Mouse (Mus musculus) thymus, adult 2 months (tissue): ENCODE data around the gene Pde4d. TPM values are rescaled to one million over a fixed set of nuclear protein-coding genes. Genes with fewer than 3 reads are reported as not detected.

Source experiments
- DNase-seq: peaks from one replicate; pipeline ENCODE4 v3.0.0; 2021
- H3K27ac ChIP-seq: fragments of 200-500 bp; 2 replicates; pipeline ENCODE4 v1.5.1; 2012; ENCODE audit warnings: low read length, control low read depth; ENCODE audit not compliant: control insufficient read depth, insufficient read depth
- H3K27me3 ChIP-seq: fragments of 200-500 bp; 2 replicates; pipeline ENCODE4 v1.6.1; 2012; ENCODE audit warnings: mild to moderate bottlenecking, low read length, moderate library complexity, mixed read lengths; ENCODE audit not compliant: control insufficient read depth, insufficient read depth
- H3K36me3 ChIP-seq: fragments of 200-500 bp; 2 replicates; pipeline ENCODE4 v1.6.1; 2012; ENCODE audit warnings: mild to moderate bottlenecking, low read length, moderate library complexity; ENCODE audit not compliant: control insufficient read depth, insufficient read depth
- H3K4me1 ChIP-seq: fragments of 200-500 bp; replicated peaks from 2 replicates; pipeline ENCODE4 v1.6.1; 2012; ENCODE audit warnings: low read length; ENCODE audit not compliant: control insufficient read depth, insufficient read depth
- H3K4me3 ChIP-seq: fragments of 200-500 bp; 2 replicates; pipeline ENCODE4 v1.5.1; 2012; ENCODE audit warnings: mild to moderate bottlenecking, low read length, control low read depth, moderate library complexity; ENCODE audit not compliant: control insufficient read depth, insufficient read depth
- CTCF ChIP-seq: fragments of 200-500 bp; IDR thresholded peaks from 2 replicates; pipeline ENCODE4 v1.5.1; 2012; ENCODE audit warnings: mild to moderate bottlenecking, control low read depth, low read length, moderate library complexity, borderline replicate concordance; ENCODE audit not compliant: control insufficient read depth, poor library complexity, insufficient read depth; ENCODE audit errors: extremely low read depth
- POLR2A ChIP-seq: fragments of 200-500 bp; IDR thresholded peaks from 2 replicates; pipeline ENCODE4 v1.6.1; 2012; ENCODE audit warnings: mild to moderate bottlenecking, low read length, control low read depth, moderate library complexity; ENCODE audit not compliant: control insufficient read depth, poor library complexity, insufficient read depth; ENCODE audit errors: extremely low read depth
- WGBS: fragments of 180-500 bp; shearing (Covaris S2); methylation state at CpG from one replicate; pipeline ENCODE4 v1.1.7; 2018; 5-methylcytosine and 5-hydroxymethylcytosine counted together
- polyA plus RNA-seq: library from polyadenylated mRNA; depleted of rRNA; stranded (reverse); fragments of >200 nt; gene quantifications from 2 replicates; pipeline ENCODE4 v1.2.3, GENCODE M21; 2012; rRNA removed

Pde4d gene
- 35.2 and 45.6 TPM in 2 replicates for polyA plus RNA-seq

GRCm38 (mm10) chr13:108449116-108450097 is at the start of gene Pde4d:
TSS of gene Pde4d (plus strand) at chr13:108449948.
- H3K4me1 ChIP-seq, result no peaks in the 10 kb centered on the region
- H3K27me3 ChIP-seq, result no peaks in the 10 kb centered on the region
- DNase-seq, result no peak
- H3K27ac ChIP-seq, result no peak within 1 kb of the TSS
- no peak within 1 kb of the TSS for H3K4me3 ChIP-seq
- H3K36me3 ChIP-seq, result no peaks in the 10 kb centered on the region
- no peak for TF ChIP-seq POLR2A
- no peak for TF ChIP-seq CTCF
- WGBS, result 61% methylated on average over 10 of the region's 10 CpGs

- Histone ChIP-seq H3K4me1 (no peaks in the 10 kb centered on the region), H3K36me3 (no peaks in the 10 kb centered on the region), H3K27ac (no peak overlapping the region), H3K27me3 (no peaks in the 10 kb centered on the region), H3K4me3 (no peak overlapping the region)
- no peak for DNase-seq
- WGBS, result 91% methylated on average over 5 of the region's 5 CpGs
- no peak for TF ChIP-seq POLR2A
- TF ChIP-seq CTCF, result no peak
Measured at GRCm38 (mm10) chr13:108403197-108403596, 46.6 kb upstream of the Pde4d start.

GRCm38 (mm10) chr13:108404372-108404771 is 45.4 kb upstream of the Pde4d start:
- DNase-seq, result no peak
- Histone ChIP-seq H3K4me3 (no peak overlapping the region), H3K36me3 (no peaks in the 10 kb centered on the region), H3K27me3 (no peaks in the 10 kb centered on the region), H3K4me1 (no peaks in the 10 kb centered on the region), H3K27ac (no peak overlapping the region)
- 44% methylated on average over 4 of the region's 4 CpGs for WGBS
- TF ChIP-seq POLR2A (no peak), CTCF (no peak)

- DNase-seq, result no peak
- Histone ChIP-seq H3K36me3 (no peaks in the 10 kb centered on the region), H3K27me3 (no peaks in the 10 kb centered on the region), H3K4me3 (no peak overlapping the region), H3K27ac (no peak overlapping the region), H3K4me1 (no peaks in the 10 kb centered on the region)
- 92% methylated on average over 2 of the region's 2 CpGs for WGBS
- TF ChIP-seq CTCF (no peak), POLR2A (no peak)
Measured at GRCm38 (mm10) chr13:108415464-108415863, 34.3 kb upstream of the Pde4d start.

- TF ChIP-seq CTCF (no peak), POLR2A (no peak)
- H3K27me3 ChIP-seq, result no peaks in the 10 kb centered on the region
- H3K4me3 ChIP-seq, result no peak overlapping the region
- H3K4me1 ChIP-seq, result no peaks in the 10 kb centered on the region
- H3K27ac ChIP-seq, result no peak overlapping the region
- DNase-seq, result no peak
- no peaks in the 10 kb centered on the region for H3K36me3 ChIP-seq
- 91% methylated on average over 1 of the region's 1 CpGs for WGBS
Measured at GRCm38 (mm10) chr13:108418741-108419507, 30.8 kb upstream of the Pde4d start.

GRCm38 (mm10) chr13:108426322-108426721 is 23.4 kb upstream of the Pde4d start:
- no peaks in the 10 kb centered on the region; the same call in 1 of the 2 replicates for H3K4me1 ChIP-seq
- no peak for DNase-seq
- TF ChIP-seq POLR2A (no peak), CTCF (no peak)
- no peaks in the 10 kb centered on the region for H3K36me3 ChIP-seq
- WGBS, result 14% methylated on average over 5 of the region's 5 CpGs
- H3K27ac ChIP-seq, result no peak overlapping the region
- no peaks in the 10 kb centered on the region for H3K27me3 ChIP-seq
- H3K4me3 ChIP-seq, result no peak overlapping the region
